Comparison of ENCODE assay signal across 15 mouse cellular contexts in genomic region chr14:99616655-99617335, GRCm38 (mm10).
DNase-seq lines count a peak whose midpoint lies in the region; ATAC-seq lines count a peak whose summit lies in the region.
"Had no signal": no experiment of that assay in that cellular context is flagged by ENCODE, and none has a peak within 500 bp of the region (broad histone marks: within the 10 kb centered on the region; RNA-seq: fewer than 3 reads in every experiment).

No protein-coding gene starts in this region.

- H3K9ac ChIP-seq in heart, embryonic 13.5 days: no peak overlapping the region
- H3K9ac ChIP-seq in heart, embryonic 11.5 days (ENCODE audit: low read depth, low read length): no peak overlapping the region
- H3K9ac ChIP-seq in midbrain, embryonic 13.5 days (replicated peaks): no peak overlapping the region
- H3K9ac ChIP-seq in midbrain, embryonic 11.5 days (ENCODE audit: low read length): no peak overlapping the region
- no peak overlapping the region for H3K9ac ChIP-seq in stomach, embryonic 15.5 days
- H3K9ac ChIP-seq: forebrain, postnatal 0 days; liver, embryonic 14.5 days had no signal

- no peak for ATAC-seq in heart, embryonic 13.5 days (ENCODE audit: extremely low read depth, insufficient number of reproducible peaks, low FRiP score, low TSS enrichment)
- ATAC-seq in heart, embryonic 11.5 days (replicated peaks; ENCODE audit: insufficient number of reproducible peaks, low FRiP score, low TSS enrichment): no peak
- ATAC-seq in midbrain, embryonic 13.5 days: peak; percentile 62; the same call in 1 of the 2 replicates
- ATAC-seq in midbrain, embryonic 11.5 days (ENCODE audit: low FRiP score): no peak
- peak; percentile 85 for ATAC-seq in stomach, embryonic 15.5 days (ENCODE audit: insufficient read depth, low FRiP score, low read depth)
- ATAC-seq: forebrain, postnatal 0 days had no signal

- H3K4me3 ChIP-seq in heart, embryonic 13.5 days: no peak overlapping the region
- H3K4me3 ChIP-seq in heart, embryonic 11.5 days (ENCODE audit: low read depth, low read length): no peak overlapping the region
- no peak overlapping the region for H3K4me3 ChIP-seq in midbrain, embryonic 13.5 days (replicated peaks)
- H3K4me3 ChIP-seq in midbrain, embryonic 11.5 days (ENCODE audit: low read depth, low read length): no peak overlapping the region
- H3K4me3 ChIP-seq in stomach, embryonic 15.5 days (replicated peaks): no peak overlapping the region
- H3K4me3 ChIP-seq: layer of hippocampus, adult 2 months had no signal

- no peaks in the 10 kb centered on the region for H3K36me3 ChIP-seq in heart, embryonic 13.5 days
- H3K36me3 ChIP-seq in heart, embryonic 11.5 days (ENCODE audit: control insufficient read depth, insufficient read depth, low read length): no peaks in the 10 kb centered on the region
- no peaks in the 10 kb centered on the region for H3K36me3 ChIP-seq in midbrain, embryonic 13.5 days
- H3K36me3 ChIP-seq in midbrain, embryonic 11.5 days (ENCODE audit: control insufficient read depth, insufficient read depth, low read length): no peaks in the 10 kb centered on the region
- no peaks in the 10 kb centered on the region for H3K36me3 ChIP-seq in stomach, embryonic 15.5 days

- H3K27ac ChIP-seq in heart, embryonic 13.5 days (replicated peaks): 0 out of 2 replicates have a peak overlapping the region, but pooled peaks have one; percentile 3
- H3K27ac ChIP-seq in heart, embryonic 11.5 days (ENCODE audit: low read depth, low read length): no peak overlapping the region
- 0 out of 2 replicates have a peak overlapping the region, but pooled peaks have one; percentile 14 for H3K27ac ChIP-seq in midbrain, embryonic 13.5 days
- H3K27ac ChIP-seq in midbrain, embryonic 11.5 days (ENCODE audit: low read depth, low read length): no peak overlapping the region
- peak overlapping the region; percentile 40 for H3K27ac ChIP-seq in stomach, embryonic 15.5 days
- H3K27ac ChIP-seq: layer of hippocampus, adult 2 months; liver, embryonic 14.5 days had no signal

- H3K27me3 ChIP-seq in heart, embryonic 13.5 days (replicated peaks): no peaks in the 10 kb centered on the region
- no peaks in the 10 kb centered on the region for H3K27me3 ChIP-seq in heart, embryonic 11.5 days (ENCODE audit: control insufficient read depth, insufficient read depth, low read length)
- no peaks in the 10 kb centered on the region for H3K27me3 ChIP-seq in midbrain, embryonic 13.5 days
- no peaks in the 10 kb centered on the region for H3K27me3 ChIP-seq in midbrain, embryonic 11.5 days (ENCODE audit: control insufficient read depth, insufficient read depth, low read length)
- no peaks in the 10 kb centered on the region for H3K27me3 ChIP-seq in stomach, embryonic 15.5 days (replicated peaks)

- H3K9me3 ChIP-seq in heart, embryonic 13.5 days: no peaks in the 10 kb centered on the region
- no peaks in the 10 kb centered on the region for H3K9me3 ChIP-seq in heart, embryonic 11.5 days (replicated peaks; ENCODE audit: control insufficient read depth, low read length)
- H3K9me3 ChIP-seq in midbrain, embryonic 13.5 days: no peaks in the 10 kb centered on the region
- H3K9me3 ChIP-seq in midbrain, embryonic 11.5 days (ENCODE audit: control insufficient read depth, low read length): no peaks in the 10 kb centered on the region
- no peaks in the 10 kb centered on the region for H3K9me3 ChIP-seq in stomach, embryonic 15.5 days

- peaks cover 11% of the 10 kb centered on the region for H3K4me1 ChIP-seq in heart, embryonic 13.5 days
- H3K4me1 ChIP-seq in heart, embryonic 11.5 days (ENCODE audit: control insufficient read depth, insufficient read depth, low read length): no peaks in the 10 kb centered on the region
- H3K4me1 ChIP-seq in midbrain, embryonic 13.5 days (replicated peaks): peaks cover 7% of the 10 kb centered on the region
- H3K4me1 ChIP-seq in midbrain, embryonic 11.5 days (ENCODE audit: control insufficient read depth, insufficient read depth, low read length): no peaks in the 10 kb centered on the region
- H3K4me1 ChIP-seq in stomach, embryonic 15.5 days: no peaks in the 10 kb centered on the region

- WGBS in heart, embryonic 13.5 days: 35% methylated on average over 7 of the region's 7 CpGs
- 46% methylated on average over 7 of the region's 7 CpGs for WGBS in heart, embryonic 11.5 days (ENCODE audit: insufficient replicate concordance)
- 61% methylated on average over 7 of the region's 7 CpGs for WGBS in midbrain, embryonic 13.5 days
- 74% methylated on average over 7 of the region's 7 CpGs for WGBS in midbrain, embryonic 11.5 days
- 37% methylated on average over 7 of the region's 7 CpGs for WGBS in stomach, embryonic 15.5 days

- no peak overlapping the region for H3K4me2 ChIP-seq in heart, embryonic 13.5 days
- no peak overlapping the region for H3K4me2 ChIP-seq in heart, embryonic 11.5 days
- H3K4me2 ChIP-seq in midbrain, embryonic 13.5 days (replicated peaks): no peak overlapping the region
- H3K4me2 ChIP-seq in midbrain, embryonic 11.5 days: no peak overlapping the region
- H3K4me2 ChIP-seq in stomach, embryonic 15.5 days: no peak overlapping the region

- DNase-seq in midbrain, embryonic 11.5 days (ENCODE audit: low spot score, missing footprints): no peak
- peak; percentile 42 for DNase-seq in kidney, adult 9 months
- no peak for DNase-seq in lung, adult 18-20 months
- no peak for DNase-seq in spleen, postnatal 4 days (ENCODE audit: low spot score in 2 of 2)
- DNase-seq: adrenal gland, postnatal 14 days; cerebellum, postnatal 36 days; forebrain, postnatal 0 days; gastrocnemius, postnatal 25 days; heart, postnatal 14 days had no signal

Comparison
In these comparisons a context has a peak if more than half of its experiments do, and no peak if none do; other contexts are left out.
1. ATAC-seq: peak in midbrain, embryonic 13.5 days (single experiment) and stomach, embryonic 15.5 days (single experiment); none in heart, embryonic 13.5 days (single experiment), heart, embryonic 11.5 days (single experiment) and midbrain, embryonic 11.5 days (single experiment).
2. H3K27ac ChIP-seq: peak in heart, embryonic 13.5 days (single experiment), midbrain, embryonic 13.5 days (single experiment) and stomach, embryonic 15.5 days (single experiment); none in heart, embryonic 11.5 days (single experiment) and midbrain, embryonic 11.5 days (single experiment).